Mouse (Mus musculus) heart, adult 11 months (tissue): ENCODE data around the gene Yif1b.

Experiments
- DNase-seq: peaks from one replicate; pipeline ENCODE4 v3.0.0; 2022

Yif1b gene

DNA sequence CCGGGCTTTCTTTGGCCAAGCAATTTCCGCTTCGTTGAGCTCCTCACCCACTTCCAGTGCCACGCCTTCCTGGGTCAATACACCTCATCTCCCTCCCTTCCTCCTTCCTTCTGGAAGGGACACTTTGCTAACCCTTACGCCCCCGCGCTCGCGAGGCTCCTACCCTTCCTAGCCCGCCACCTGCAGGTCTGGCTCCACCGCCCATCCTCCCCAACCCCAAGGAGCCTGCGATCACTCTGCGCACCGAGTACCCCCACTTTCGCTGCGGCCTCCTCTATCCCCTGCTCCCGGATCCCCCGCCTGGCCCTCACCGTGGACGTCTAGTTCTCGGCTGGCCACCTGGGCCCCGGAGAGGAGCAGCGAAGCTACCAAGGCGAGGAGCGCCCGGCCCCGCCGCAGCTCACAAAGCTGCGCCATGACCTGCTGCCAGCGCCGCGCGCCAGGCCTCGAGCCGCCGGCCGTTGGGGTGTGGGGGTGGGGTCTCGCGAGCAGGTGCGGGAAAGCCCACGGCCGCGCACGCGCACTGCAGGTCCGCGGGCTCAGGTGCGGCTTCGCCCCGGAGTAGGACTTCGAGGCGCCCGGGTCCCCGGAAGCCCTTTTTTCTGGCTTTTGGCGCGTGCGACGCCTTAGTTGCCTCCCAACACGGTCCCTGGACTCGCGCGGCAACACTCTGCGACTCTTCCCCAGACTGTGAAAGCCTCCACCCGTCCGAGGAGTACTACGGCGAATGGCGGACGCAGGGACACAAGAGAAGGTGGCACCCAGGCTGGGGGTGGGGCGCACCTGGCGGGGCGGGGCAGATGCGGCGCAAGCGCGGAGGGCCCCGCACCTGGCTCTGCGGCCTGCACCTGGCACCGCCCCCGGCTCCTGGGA is 43.3 kb downstream of the Yif1b start, which contains the start of gene Spint2:
TSS of gene Spint2 (minus strand) at position 712 of the 873 bp plus-strand sequence.
- peak; percentile 95 for DNase-seq

DNA sequence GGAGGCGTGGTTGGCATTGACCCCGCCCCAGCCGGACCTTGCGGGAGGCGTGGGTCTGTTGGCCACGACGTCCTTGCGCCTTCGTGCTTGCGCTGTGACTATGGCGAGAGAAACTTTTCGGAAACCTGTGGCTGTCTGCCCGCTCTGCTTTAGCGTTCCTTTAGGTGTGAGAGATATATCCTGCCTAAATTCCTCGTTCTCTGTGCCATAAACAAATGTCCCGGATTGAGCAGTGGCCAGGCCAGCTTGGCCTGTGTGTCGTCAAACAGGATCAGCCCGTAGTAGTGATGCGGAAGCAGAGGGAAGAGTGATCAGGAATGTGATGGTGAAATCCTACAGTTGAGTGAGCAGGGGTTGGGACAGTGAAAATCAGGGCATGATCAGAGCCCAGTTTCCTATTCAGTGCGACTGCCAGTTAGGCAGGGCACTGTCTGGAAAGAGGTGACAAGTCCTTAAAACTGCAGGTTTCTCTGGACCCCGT is 44.0 kb downstream of the Yif1b start:
- DNase-seq: no peak

DNA sequence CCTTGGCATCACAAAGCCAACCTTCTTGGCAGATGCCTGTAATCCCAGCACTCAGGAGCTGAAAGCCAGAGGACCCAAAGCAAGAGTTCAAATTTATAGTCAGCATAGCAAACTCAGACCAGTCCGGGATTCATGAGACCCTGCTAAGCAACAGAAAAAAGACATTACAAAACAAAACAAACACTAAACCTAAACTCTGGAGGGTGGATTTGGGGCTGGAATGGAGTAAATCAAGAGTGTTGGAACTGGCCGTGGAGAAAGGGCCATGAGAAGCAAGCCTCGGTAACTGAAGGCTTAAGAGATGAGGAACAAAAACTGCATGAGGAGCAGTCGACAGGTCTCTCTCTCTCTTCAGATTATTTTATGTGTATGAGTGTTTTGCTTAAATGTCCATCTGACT is 45.7 kb downstream of the Yif1b start:
- DNase-seq: no peak

DNA sequence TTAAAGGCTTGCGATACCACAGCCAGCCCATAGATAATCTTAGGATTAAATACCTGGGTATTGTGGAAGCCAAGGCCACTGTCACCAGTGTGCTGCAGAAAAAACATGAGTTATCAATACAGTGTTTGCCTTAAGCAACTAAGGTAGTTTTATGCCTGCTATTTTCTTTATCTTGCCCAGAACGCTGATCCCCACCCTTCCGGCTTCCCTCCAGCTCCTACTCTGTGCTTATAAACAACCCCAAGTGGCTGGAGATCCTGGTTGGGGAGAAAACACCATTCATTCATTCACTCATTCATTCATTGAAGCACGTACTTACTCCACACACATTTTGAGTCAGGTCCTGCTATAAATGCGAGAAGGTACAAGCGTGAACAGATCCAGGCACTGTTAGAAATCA is 46.4 kb downstream of the Yif1b start:
- no peak for DNase-seq

DNA sequence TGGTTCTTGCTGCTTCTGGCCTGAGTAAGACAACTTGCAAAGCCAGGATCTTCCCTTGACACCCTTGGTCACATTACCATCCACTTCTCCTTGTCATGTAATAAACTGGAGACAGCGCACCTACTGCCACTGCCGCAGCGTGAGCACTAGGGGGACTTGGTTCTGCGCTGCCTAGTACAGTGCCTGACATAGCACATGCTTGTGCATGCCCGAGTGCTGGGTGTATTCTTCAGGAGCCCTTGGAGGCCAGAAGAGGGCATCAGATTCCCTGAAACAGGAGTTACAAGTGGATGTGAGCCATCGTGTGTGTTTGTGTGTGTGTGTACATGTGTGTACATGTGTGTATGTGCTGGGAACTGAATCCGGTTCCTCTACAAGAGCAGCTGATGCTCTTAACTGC is 49.4 kb downstream of the Yif1b start:
- no peak for DNase-seq

DNA sequence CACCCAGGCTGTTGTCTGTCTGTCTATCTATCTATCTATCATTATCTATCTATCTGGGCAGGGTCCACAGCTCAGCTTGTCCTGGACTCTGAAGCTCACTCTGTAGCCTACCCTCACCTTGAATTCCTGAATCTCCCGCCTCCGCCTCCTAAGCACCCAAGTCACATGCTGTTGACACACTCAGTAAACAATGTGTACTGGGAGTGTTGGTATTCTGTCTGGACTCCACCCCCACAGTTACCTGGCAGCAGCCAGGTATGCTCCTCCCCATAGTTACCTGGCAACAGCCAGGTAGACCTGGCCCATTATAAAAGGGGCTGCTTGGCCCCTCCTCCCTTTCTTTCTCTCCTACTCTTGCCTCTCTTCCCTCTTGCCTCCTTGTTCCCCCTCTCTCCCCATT is 50.0 kb downstream of the Yif1b start:
- DNase-seq: no peak

DNA sequence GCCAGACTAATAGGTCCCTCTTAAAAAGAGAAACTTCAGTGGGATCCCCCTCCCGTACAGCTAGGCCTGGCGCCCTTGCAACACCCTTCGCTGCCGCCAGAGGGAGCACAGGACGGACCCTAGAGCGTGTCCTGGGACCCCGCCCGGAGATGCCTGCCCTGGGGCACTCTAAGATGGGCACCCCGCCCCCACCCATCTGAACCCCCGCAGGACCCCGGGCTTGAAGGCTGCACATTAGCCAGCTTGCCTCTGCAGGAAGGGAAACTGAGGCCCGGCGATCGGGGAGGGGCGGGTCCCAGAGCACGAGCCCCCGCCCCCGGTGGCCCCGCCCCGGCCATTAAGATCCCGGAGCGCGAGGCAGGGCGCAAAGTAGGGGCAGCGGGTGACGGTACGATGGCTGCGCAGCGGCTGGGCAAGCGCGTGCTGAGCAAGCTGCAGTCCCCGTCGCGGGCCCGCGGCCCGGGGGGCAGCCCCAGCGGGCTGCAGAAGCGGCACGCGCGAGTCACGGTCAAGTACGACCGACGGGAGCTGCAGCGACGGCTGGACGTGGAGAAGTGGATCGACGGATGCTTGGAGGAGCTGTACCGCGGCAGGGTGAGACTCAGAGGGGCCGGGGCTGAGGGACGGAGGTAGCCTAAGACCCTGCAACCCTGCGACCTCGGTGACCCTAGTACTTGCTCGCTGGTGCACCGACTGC is 51.0 kb downstream of the Yif1b start, which contains the start of gene Ppp1r14a:
TSS of gene Ppp1r14a (plus strand) at position 367 of the 697 bp plus-strand sequence.
- peak; percentile 98 for DNase-seq

DNA sequence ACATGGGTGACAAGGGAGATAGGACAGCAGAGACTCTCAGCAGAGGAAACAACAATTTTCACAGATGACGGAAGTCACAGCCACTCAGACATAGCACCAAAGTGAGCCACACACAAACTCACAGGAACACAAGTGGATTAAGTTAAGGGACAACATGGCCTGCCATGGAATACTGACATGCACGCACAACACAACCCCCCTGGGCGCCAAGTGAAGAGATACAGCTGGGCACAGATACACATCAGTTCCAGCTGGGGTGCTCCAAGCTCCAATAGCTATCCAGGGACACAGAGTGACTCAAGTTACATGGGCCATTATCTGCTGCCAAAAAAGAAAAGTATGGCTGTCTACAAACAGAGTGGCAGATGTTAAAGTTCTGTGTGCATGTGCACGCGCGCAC is 51.7 kb downstream of the Yif1b start:
- DNase-seq: peak; percentile 96

DNA sequence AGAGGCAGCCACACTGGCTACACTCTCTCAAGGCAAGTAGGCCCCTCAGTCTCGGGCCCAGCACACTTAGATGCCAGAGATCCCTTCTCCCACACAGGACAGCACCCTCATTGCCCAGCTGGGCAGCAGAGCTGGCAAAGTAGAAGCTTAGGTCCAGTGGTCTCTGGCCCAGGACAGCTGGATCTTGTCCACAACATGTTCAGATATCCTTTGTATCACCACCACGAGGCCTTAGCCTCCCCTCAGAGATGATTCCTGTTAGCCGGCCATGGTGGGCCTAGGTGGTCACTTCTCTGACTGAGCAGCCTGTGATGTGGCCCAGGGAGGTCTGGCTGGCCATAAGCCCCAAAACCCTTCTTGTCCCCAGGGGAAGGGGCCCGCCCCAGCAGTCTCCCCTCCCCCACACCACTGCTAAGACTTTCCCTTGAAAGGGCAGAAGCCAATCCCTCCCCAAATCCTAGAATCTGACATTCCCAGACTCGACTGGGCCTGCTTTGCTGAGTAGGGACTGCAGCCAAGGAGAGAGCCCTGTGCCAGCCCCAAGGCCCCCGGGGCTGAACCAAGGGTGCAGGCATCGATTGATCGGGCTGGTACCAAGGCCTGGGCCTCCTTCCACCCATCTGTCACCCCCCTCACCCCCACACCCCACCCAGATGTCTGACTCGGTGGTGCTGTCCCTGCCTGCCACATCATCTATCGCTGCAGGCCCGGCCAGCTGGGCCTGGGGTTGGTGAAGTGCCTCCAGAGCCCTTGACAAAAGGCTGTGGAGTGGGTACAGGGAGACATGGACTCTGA is 52.8 kb downstream of the Yif1b start:
- DNase-seq: peak; percentile 93

DNA sequence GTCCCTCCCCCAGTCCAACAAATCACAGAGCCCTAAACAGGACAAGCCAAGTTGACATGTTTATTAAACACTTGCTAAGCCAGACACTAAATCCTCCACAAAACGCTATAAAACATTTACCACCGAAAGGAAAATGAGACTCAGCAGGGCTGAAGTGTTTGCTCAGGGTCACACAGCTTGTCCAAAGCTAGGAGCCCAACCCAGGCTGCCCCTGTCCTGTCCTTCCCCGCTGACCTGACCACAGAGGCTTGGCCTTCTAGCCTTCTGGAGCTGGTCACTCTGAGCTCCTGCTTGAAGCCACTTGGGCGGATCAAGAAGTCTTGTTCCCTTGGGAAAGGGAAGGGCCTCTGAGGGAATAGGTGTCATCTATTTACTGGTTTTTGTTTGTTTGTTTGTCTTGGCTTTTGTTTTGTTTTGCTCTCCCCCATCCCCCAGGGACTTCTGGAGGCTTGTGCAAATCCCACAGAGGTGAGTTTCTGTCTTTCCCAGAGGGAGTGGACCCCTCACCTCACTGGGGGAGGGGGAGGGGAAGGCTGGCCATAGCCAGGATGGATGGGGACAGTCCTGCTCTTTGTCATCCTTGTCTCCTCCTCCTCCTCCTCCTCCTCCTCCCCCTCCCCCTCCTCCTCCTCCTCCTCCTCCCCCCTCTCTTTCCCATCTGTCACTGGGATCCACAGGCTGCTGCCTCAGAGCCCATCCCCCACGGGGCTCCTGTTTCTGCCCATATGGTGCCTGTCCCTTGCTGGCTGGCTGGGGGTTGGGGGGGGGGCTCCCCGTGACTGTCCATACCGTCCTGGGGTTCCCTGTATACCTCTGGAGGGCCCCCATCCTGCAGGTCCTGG is 53.7 kb downstream of the Yif1b start:
- peak; percentile 93 for DNase-seq

DNA sequence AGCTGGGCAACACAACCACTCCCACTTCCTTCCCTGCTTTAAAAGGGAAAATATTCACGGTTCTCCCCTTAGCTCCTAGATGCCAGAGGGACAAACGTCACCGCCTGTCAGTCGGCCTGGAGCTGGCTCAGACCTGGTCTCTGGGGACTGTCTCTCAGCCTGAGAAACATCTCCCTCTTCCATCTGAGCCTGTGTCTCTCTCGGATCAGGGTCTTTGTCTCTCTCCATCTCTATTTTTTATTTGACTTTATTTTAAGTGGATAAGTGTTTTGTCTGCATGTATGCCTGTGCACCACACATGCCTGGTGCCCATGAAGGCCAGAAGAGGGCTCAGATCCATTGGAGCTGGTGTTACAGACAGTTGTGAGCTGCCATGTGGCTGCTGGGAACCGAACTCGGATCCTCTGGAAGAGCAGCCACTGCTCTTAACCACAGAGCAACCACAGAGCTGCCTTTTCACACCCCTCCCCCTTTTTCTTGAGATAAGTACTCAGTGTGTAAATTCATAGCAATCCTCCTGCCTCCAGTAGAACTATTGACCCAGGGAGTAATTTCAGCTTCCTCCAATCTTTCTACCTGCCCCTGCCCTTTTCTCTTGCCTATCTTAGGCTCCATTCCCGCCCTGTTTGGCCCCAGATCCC is 54.4 kb downstream of the Yif1b start:
- peak; percentile 98 for DNase-seq

DNA sequence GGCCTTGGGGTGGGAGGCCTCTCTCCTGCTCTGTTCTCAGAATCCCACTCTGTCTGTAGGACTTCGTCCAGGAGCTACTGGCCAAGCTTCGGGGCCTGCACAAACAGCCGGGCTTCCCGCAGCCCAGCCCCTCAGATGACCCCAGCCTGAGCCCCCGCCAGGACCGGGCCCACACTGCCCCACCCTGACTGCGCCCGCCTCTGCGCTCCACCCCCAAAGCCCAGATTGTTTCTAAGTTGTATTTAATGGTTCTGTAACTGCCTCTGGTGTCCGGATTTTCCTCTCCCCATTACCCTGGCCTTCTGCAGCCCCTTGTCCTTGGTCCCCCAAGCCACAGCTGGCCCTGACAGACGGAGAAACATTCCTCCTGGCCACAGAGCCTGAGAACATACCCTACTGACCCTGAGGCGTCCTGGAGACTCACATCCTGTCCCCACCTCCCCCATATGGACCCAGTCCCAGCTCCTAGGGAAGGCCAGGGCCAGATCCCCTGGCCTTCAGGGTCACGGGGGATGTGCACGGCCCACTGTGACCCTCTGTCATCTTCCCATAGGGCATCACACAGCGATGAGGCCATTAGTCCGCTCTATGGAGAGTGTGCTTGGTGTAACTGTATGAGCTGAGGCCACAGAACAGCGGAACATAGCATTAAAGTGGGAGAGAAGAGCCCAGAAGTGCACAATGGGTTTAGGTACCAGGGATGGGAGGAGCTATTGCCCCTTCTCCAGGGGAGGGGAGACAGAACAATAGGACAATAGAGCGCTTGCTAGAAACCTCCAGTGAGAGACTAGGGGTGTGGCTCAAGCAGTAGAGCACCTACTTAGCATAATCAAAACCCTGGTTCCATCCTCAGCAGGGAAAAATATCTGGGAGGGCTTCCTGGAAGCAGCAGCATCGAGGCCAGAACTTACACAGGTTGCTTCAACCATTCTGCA is 55.3 kb downstream of the Yif1b start:
- DNase-seq: peak; percentile 98

DNA sequence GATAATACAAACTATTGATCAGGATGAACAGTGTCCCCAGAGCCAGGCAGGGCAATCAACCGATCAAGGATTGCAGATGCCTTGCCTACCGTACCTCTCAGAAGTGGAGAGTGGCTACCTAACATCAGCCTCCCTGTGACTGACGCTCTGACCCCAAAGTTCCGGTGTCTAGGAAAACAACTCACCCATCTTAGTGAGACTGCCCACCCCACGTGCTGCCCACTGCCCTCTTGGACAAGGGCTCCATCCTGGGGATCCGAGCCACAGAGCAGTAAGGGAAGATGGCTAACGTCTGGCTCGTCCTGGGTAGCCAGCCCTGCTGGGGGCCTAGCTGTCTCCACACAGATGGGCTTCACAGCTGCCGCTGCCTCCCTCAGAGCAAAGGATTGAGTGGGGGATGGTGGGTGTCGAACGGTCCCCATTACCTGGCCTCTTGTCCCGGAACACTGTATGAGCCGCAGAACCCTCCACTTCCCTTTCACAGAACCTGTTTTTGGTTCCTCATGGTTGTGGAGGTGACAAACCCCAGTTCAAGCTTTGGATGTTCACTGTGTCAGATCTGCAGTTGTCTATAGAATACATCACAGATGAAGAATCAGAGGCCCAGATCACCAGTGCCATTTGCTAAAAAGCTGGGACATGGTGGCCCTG is 56.1 kb downstream of the Yif1b start:
- DNase-seq: peak; percentile 91

DNA sequence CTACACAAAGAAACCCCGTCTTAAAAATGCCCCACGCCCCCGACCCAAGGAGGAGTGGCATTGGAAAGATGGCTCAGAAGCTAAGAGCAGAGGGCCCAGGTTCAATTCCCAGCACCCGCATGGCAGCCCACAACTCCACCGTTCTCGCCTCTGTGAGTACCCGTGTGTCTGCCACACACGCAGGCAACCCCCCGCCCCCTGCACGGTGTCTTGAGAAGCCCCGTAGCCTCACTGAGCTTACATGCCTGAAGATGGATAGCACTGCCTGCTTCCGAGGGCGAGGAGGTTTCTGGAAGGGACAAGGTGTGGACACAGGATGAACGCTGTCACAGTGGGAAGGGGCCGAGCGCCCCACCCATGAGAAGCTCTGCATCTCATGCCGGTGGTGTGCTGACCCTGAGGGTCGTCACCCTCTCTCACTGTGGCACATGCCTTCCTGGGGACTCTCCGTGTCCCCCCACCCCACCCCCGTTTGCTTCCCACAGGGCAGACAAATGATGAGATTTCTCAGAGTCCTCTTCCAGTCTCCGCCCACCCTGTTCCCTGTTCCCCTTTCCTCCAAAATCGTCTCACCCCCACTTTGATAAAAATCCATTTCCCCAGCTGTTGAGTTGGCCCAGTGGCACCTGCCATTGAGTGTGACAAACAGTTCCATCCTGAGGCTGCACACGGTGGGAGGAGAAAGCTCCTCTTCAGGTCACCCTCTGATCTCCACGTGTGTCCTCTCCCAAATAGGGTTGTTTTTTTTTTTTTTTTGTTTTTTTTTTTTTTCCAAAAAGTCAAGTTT is 57.9 kb downstream of the Yif1b start:
- peak; percentile 90 for DNase-seq

DNA sequence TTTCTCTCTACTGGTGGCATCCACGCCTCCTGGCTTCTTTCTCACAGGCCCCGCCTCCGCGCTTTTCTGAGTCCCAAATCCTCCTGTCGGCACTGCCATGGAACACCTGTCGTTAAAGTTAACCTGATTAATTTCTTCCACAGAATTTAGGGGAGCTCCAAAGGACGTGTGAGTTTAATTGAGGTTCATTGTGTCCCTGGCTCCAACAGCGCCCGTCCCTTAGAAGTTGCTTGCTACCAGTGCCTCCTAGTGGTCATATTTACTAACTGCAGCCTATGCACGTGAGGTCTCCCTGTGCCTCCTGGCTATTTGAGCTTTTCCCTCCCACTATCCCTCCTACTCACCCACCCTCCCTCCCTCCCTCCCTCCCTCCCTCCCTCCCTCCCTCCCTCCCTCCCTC is 58.9 kb downstream of the Yif1b start:
- peak; percentile 96 for DNase-seq
